8 mouse cellular contexts compared by ENCODE assay signal in the genomic region with DNA sequence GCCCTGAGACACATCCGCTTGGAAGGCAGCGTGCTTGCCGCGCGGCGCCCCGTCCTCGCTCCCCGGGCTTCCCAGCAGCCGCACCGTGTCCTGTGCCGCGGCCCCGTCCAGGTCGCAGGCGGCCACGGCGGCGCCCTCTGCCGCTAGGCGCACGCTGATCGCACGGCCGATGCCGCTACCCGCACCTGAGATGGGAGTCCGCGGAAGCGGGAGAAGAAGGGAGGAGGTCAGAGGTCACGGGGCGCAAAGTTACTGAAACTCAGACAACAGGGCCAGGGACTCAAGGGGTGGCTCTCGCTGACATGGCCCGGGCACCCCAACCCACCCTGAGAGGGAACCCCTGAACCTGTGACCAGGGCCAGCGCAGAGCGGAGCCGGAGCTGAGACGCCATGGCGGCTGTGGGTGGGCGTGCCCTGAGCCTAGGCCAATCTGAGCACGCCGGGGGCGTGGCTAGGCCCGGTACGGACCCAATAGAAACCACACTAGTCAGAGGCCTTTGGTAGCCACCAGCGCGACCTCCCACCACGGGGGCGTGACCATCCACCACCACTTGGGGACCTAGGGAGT. TPM values are rescaled to one million over a fixed set of nuclear protein-coding genes. Genes with fewer than 3 reads are reported as not detected.
DNase-seq lines count a peak whose midpoint lies in the region; ATAC-seq and TF ChIP-seq lines count a peak whose summit lies in the region.

A gene (minus strand): TSS at position 405 of the 568 bp plus-strand sequence.

- H3K27ac ChIP-seq in bone marrow macrophage, adult 2 months (ENCODE audit: insufficient read depth, low read depth, low read length): peak within 1 kb of the TSS; percentile 43
- H3K27ac ChIP-seq in embryonic fibroblast, embryonic 13.5 days (ENCODE audit: insufficient read depth, low read length): peak within 1 kb of the TSS; percentile 32
- H3K27ac ChIP-seq in kidney, embryonic 14.5 days (ENCODE audit: low read depth, low read length): peak within 1 kb of the TSS; percentile 80

- no peaks in the 10 kb centered on the region for H3K27me3 ChIP-seq in kidney, embryonic 14.5 days (ENCODE audit: control insufficient read depth, insufficient read depth, low read length)
- H3K27me3 ChIP-seq in myocyte (ENCODE audit: control insufficient read depth, insufficient read depth, insufficient read length): no peaks in the 10 kb centered on the region
- no peaks in the 10 kb centered on the region for H3K27me3 ChIP-seq in splenic B cell, adult 2 months (ENCODE audit: control insufficient read depth, insufficient read depth, low read length, poor library complexity, severe bottlenecking)

- TF ChIP-seq POLR2A in bone marrow macrophage, adult 2 months (IDR thresholded peaks at IDR 0.05; ENCODE audit: borderline replicate concordance, low read depth, low read length): 0 out of 2 replicates have a peak, but pooled peaks have one; percentile 33
- peak; percentile 85 for TF ChIP-seq POLR2A in embryonic fibroblast, embryonic 13.5 days (IDR thresholded peaks at IDR 0.05; ENCODE audit: low read depth, low read length)
- TF ChIP-seq POLR2A in myocyte (IDR thresholded peaks at IDR 0.05; ENCODE audit: insufficient read length, low read depth): peak; percentile 79

- peak within 1 kb of the TSS; percentile 75 for H3K4me3 ChIP-seq in bone marrow macrophage, adult 2 months (ENCODE audit: insufficient read depth, low read length)
- H3K4me3 ChIP-seq in embryonic fibroblast, embryonic 13.5 days (ENCODE audit: insufficient read depth, low read length): peak within 1 kb of the TSS; percentile 53
- peak within 1 kb of the TSS; percentile 66 for H3K4me3 ChIP-seq in kidney, embryonic 14.5 days (ENCODE audit: low read length)
- H3K4me3 ChIP-seq in myocyte: peak within 1 kb of the TSS; percentile 33

- peaks cover 23% of the 10 kb centered on the region for H3K36me3 ChIP-seq in kidney, embryonic 14.5 days (ENCODE audit: control insufficient read depth, insufficient read depth, low read length)
- H3K36me3 ChIP-seq in myocyte (ENCODE audit: control insufficient read depth, insufficient read depth): peaks cover 12% of the 10 kb centered on the region
- H3K36me3 ChIP-seq in splenic B cell, adult 2 months (ENCODE audit: control insufficient read depth, insufficient read depth, low read length, poor library complexity, severe bottlenecking): peaks cover 6% of the 10 kb centered on the region

- no peak for TF ChIP-seq CTCF in bone marrow macrophage, adult 2 months (IDR thresholded peaks at IDR 0.05; ENCODE audit: low read depth, low read length)
- TF ChIP-seq CTCF in embryonic fibroblast, embryonic 13.5 days (IDR thresholded peaks at IDR 0.05; ENCODE audit: borderline replicate concordance, insufficient read depth, low read length): 0 out of 2 replicates have a peak, but pooled peaks have one; percentile 8

- H3K79me2 ChIP-seq in myocyte (ENCODE audit: control insufficient read depth, insufficient read depth): peaks cover 30% of the 10 kb centered on the region

- H3K4me2 ChIP-seq in kidney, embryonic 14.5 days (replicated peaks; ENCODE audit: low read depth, low read length): peak within 1 kb of the TSS; percentile 97
- H3K4me2 ChIP-seq in myocyte (ENCODE audit: low read depth): peak within 1 kb of the TSS; percentile 72

- H3K9ac ChIP-seq in kidney, embryonic 14.5 days (ENCODE audit: low read depth, low read length): peak within 1 kb of the TSS; percentile 79

- H3ac ChIP-seq in myocyte (ENCODE audit: control insufficient read depth, insufficient read length): peak within 1 kb of the TSS; percentile 5

- no peaks in the 10 kb centered on the region for H3K9me3 ChIP-seq in kidney, embryonic 14.5 days (ENCODE audit: control insufficient read depth, low read length)

- under 1% methylated on average over 46 of the region's 49 CpGs for WGBS in kidney, embryonic 14.5 days

- DNase-seq in A20 (ENCODE audit: low read depth, low spot score) (peak; percentile 98), liver (peak; percentile 96)
- peak; percentile 92 for DNase-seq in heart, adult 9 months (ENCODE audit: low spot score in 2 of 2)
- peak; percentile 94 for DNase-seq in splenic B cell, adult 2 months (ENCODE audit: low read depth, low spot score)

- peak; percentile 76 for ATAC-seq in kidney, embryonic 14.5 days (ENCODE audit: low FRiP score, low TSS enrichment)

- peaks cover 28% of the 10 kb centered on the region for H3K4me1 ChIP-seq in bone marrow macrophage, adult 2 months (ENCODE audit: control insufficient read depth, insufficient read depth, low read length)
- peaks cover 20% of the 10 kb centered on the region; the same call in 1 of the 2 replicates for H3K4me1 ChIP-seq in embryonic fibroblast, embryonic 13.5 days (ENCODE audit: control insufficient read depth, insufficient read depth, low read length)
- peaks cover 38% of the 10 kb centered on the region for H3K4me1 ChIP-seq in kidney, embryonic 14.5 days (ENCODE audit: control insufficient read depth, insufficient read depth, low read length)

TF ChIP-seq in myocyte, 11 proteins besides CTCF, POLR2A, EP300 and RAD21:
- TF ChIP-seq POLR2AphosphoS2 (IDR thresholded peaks at IDR 0.05; ENCODE audit: insufficient read length, low read depth) (peak; percentile 99), CEBPB (IDR thresholded peaks at IDR 0.05; ENCODE audit: insufficient read depth, poor library complexity, severe bottlenecking) (no peak), MYOD1 (IDR thresholded peaks at IDR 0.05; ENCODE audit: control insufficient read depth in 1 of 3, insufficient read length in 2 of 3, low read depth in 2 of 3) (no peak), TCF3 (IDR thresholded peaks at IDR 0.05; ENCODE audit: insufficient read length, low read depth) (no peak), MYOG (IDR thresholded peaks at IDR 0.05; ENCODE audit: control insufficient read depth in 1 of 3, insufficient read depth in 1 of 3, insufficient read length in 2 of 3, low read depth in 2 of 3) (peak in 1 of 3 experiments; percentile 23), REST (IDR thresholded peaks at IDR 0.05; ENCODE audit: insufficient read depth, insufficient read length) (no peak), TCF12 (IDR thresholded peaks at IDR 0.05; ENCODE audit: insufficient read depth, poor library complexity, severe bottlenecking) (no peak), E2F4 (IDR thresholded peaks at IDR 0.05; ENCODE audit: insufficient read depth) (no peak), USF1 (IDR thresholded peaks at IDR 0.05; ENCODE audit: low read depth) (no peak), SRF (IDR thresholded peaks at IDR 0.05; ENCODE audit: control insufficient read depth, insufficient read length, low read depth) (peak; percentile 34), MAX (IDR thresholded peaks at IDR 0.05; ENCODE audit: low read depth) (no peak)

RNA-seq across cellular contexts. Expression of the gene that starts here (rescaled TPM):
- polyA plus RNA-seq in bone marrow macrophage, adult 2 months (2012; ENCODE audit: insufficient read depth, insufficient read length, missing spikeins): 64.2 and 78.0 TPM in 2 replicates
- 16.7 and 16.9 TPM in 2 replicates for polyA plus RNA-seq in embryonic fibroblast, embryonic 13.5 days (2011; ENCODE audit: insufficient read length, low read depth, missing spikeins)
- polyA plus RNA-seq in kidney, embryonic 14.5 days (2014; fragmentation: Nextera tagmentation; extraction: Ambion mirVana): 46.0 and 53.0 TPM in 2 replicates
- 51.1 TPM for polyA plus RNA-seq in myocyte (2012; fragmentation: generic; extraction: Trizol)

Comparison
In these comparisons a context has a peak if more than half of its experiments do, and no peak if none do; other contexts are left out.
1. Peak in every context shown above with its lines: DNase-seq, ATAC-seq, H3K4me3 ChIP-seq and H3K27ac ChIP-seq.
2. POLR2A ChIP-seq: peak in every context shown above with its lines; median percentile 85 in embryonic fibroblast, embryonic 13.5 days; 79 in myocyte; 33 in bone marrow macrophage, adult 2 months.